Mouse (Mus musculus) spleen, postnatal 4 days (tissue): ENCODE measurements around the gene Mpzl2.

Source experiments
- DNase-seq, 2 experiments: peaks; one replicate each; pipeline ENCODE4 v3.0.0; 2022; ENCODE audit warnings: low spot score in 2 of 2

Gene Mpzl2

DNA sequence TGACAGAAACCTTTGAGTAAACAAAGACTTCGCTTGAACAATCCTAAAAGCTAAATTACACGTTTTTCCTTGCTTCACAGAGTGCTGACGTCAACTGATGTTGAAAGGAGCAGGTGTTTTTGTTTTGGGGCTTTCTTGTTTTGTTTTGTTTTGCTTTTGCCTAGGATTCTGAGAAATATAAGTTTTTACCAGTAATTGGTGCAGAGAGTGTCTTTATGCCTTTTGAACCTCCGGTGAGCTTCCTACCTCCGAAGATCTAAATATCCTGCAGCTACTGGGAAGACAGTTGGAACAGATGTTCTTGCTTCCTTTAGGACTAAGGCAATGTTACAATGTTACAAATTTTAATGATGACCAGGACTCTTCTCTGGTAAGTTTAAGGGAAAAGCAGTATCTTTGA is at the start of gene Mpzl2:
Gene Mpzl2, plus strand, starts transcription at position 301 of the 400 bp plus-strand sequence.
- DNase-seq: no peak

DNA sequence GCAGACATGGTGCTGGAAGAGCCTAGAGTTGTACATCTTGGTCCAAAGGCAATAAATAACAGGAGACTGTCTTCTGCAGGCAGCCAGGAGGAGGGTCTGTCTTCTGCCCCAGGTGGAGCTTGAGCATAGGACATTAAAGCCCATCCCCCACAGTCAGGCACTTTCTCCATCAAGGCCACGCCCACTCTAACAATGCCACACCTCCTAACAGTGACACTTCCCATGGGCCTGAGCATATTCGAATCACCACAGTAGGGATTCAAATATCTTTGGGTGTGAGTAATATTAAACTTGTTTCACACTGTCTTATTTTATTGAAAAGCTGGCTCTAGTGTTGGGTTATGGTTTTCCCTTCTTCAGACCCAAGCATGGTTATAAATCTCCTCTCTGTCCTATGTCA is 47.8 kb upstream of the Mpzl2 start:
- no peak for DNase-seq

DNA sequence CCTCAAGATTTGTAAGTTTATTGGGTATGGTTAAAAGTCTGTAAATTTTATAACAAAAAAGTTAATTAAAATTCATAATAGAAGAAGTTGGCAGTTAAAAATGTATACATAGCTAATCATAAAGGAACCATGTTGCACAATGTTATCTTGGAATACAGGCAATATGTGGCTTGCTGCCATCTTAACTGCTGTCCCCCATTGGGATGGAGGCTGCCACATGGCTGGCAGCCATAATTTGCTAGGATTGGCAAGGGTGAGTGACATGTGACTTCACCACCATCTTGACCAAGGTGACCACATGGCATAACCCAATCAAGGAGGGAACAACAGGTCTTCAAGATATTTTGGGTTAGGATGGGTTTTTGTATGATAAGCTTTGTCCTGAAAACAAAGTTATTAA is 47.3 kb upstream of the Mpzl2 start:
- DNase-seq: no peak

DNA sequence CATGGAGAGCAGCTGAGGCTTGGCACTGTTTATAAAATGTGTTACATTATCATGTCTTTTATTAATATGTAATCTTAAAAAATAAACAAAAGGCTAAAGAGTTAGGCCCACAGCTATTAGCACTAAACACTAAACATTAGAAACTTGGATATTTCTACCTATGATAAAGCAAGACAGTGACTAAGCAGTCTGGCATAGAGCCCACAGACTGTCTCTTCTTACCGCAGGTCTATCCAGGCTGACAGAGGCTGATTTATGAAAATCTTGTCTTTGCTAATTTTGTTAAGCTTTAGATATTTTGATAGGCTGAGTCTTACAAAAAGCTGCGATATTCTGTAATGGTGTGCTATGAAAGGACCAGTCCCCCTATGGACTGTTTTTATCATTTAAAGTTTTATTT is 46.3 kb upstream of the Mpzl2 start:
- no peak for DNase-seq

DNA sequence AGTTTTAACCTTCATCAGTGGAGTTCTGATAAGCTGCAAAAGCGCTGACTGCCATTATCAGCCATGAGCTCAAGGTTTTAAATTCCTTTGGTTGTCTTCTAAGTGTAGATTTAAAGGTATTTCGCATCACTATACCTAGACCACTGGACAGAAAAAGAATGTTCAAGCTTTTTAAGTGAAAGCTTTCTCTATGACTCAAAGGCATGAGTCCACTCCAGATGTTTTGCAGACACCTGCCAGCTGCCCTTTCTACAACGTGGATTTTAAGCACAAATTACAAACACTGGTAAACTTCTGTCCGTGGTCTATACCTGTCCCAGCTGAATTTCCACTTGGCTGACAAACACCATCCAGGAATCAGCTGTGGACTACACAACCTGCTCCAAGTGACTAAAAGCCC is 44.6 kb upstream of the Mpzl2 start:
- no peak for DNase-seq

DNA sequence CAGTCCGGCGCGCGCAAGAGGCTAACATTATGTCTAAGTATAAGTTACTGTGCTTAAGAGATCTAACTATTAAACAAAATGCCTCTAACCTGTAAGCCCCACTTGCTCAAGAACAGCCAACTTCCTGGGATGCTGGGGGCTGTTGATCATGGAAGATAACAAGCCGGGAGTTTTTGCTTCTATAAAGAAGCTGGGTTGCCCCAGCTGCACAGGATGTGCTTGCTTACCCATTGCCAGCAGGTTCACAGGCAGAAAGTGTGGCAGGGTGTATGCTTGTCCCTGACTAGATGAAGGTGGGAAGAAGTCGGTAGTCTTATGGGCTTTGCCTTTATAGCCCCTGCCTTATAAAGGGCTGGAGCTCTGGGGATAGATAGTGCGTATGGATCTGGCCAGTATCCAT is 43.0 kb upstream of the Mpzl2 start:
- no peak for DNase-seq

DNA sequence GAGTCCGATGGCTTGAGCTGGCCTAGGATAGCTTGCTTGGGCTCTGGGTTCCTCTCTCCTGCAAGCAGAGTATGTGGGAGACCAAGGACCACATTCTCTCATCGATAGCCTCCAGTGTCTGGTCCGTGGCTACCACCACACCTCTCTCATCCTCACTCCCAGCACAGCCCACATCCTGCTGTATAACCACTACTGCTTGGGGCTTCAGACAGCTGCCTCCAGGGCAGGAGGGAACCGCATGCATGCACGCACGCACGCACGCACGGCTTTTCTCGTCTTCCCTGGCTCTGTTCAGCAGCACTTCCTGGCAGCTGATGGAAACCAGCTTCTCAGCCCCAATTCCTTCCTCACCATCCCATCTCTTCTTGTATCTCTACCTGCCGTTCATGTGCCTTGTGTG is 41.5 kb upstream of the Mpzl2 start:
- DNase-seq: no peak

DNA sequence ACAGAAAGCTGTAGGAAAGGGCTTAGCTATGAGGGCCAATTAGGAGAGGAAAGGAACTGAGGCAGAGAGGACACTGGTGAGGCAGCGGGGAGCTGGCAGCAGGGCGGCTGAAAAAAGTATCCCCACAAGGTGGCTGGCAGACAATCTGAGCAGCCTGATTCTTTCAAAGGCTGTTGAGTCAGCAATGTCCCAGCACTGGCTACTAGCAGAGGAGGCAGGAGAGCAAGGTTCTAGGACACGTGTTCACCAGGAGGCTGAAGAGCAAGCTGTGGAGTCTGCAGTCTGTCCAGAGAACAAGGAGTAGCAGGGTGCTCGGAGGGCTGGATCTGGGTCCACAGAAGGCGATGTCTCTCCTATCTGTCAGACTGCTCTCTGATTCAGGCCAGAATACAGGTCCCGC is 40.4 kb upstream of the Mpzl2 start:
- no peak for DNase-seq

DNA sequence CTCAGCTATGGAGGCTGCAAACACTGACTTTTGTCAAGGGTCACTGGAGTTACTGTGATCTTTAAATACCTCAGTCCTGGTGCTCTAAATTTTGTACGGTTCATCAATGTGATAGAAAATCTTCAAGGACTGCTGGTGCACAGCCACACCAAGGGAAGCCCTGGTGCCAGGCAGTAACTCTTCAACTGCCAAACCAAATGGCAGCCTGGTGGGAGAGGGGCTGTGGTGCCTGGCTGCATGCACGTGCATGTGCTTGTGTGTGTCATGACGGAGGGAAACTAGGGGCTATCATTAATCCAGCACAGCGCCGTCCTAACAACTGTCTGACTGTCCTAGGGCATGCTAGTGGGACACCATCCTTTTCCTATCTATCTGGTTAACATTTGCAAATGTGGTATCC is 39.8 kb upstream of the Mpzl2 start:
- DNase-seq: no peak

DNA sequence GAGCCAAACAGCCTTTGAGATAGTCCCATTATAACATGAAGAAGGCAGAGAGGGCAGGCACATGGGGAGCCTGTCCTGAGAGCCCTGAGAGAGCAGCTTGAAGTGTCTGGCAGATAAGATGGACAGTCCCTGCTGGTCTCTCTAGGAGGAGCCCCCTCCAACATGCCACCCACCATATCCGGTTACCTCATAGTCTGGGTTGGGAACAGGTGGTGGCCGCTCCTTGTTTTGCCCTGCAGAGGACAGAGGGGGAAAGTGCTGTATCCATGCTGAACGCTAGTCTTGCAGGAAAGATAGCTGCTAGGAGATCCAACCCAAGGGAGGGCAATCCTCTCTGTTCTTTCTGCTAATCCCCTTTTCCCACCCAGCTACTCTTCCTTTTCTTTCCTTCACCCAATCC is 39.4 kb upstream of the Mpzl2 start:
- DNase-seq: no peak

DNA sequence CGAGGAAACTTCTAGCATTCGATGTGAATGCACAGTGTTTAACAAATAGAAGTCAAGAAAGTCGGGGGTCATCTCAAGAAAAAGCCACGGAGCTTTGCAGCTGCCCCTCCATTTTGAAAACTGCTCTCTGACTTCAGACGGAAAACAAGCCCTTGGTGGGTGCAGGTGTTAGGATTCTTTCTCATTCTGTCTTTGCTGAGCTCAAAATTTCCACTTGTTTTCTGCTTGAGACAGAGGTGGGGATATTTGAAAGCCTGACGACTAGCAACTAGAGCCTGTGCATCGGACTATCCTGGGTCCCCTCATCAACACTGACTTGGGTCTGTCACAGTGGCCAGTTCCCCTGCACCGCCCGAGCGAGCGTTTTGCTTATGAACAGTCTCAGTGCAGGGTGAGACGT is 32.2 kb upstream of the Mpzl2 start:
- no peak for DNase-seq

DNA sequence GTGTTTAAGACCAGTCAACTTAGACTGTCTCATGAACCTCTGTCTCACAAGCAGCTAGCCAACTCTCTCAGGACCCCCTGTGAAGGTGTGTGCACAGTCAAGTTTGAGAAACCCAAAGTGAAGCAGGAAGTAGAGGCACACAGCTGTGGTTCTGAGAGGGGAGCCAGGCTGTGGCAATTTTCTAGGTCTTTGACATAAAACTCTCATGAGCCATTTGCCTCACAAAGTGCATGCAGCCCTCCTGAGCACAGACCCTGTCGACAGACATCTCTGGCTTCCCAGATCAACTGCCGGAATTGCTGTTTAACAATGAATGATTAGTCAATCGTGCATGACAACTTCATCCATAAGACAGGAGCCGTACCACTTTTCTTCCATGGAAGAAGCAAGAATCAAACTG is 31.3 kb upstream of the Mpzl2 start:
- DNase-seq: no peak

DNA sequence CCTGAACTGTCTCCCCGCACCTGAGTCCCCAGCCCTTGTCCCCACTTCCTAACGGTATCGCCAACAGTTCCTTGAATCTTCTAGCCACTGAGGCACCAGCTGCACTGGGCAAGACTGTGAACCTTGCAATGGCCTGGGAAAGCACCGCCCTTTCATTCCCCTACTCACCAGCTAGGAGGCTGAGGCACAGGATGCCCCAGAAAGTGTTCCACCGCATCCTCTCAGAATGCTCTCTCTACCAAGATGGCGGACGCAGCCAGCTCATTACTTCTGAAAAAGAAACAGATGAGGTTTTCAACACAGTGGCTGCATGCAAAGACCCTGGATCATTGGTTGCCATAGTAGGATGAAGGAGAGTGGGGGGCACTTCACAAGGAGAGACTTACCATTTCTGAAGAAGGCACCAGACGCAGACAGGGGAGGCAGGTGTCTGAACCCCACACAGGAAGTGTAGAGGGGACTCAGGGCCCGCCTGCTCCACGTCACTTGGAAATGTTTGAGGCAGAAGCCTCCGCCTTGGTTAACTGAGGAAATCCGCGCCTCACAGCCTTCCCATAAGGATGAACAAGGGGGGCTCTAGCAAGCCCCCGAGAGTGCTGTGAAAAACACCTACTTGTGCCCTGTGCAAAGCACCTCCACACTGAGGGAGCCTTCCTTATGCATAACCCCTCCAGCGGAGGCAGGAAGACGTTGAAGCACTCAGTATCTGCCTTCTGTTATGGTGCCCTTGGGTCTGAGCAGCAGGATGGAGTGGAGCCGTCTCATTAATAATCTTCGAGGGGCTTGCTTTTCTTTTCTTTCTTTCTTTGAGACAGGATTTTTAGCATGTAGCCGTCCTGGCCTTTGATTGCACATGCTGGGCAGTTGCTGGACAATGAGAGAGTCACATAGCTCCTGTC is 30.2 kb upstream of the Mpzl2 start, which contains the start of gene Cd3e:
Gene Cd3e, minus strand, starts transcription at position 448 of the 899 bp plus-strand sequence.
- DNase-seq: no peak

DNA sequence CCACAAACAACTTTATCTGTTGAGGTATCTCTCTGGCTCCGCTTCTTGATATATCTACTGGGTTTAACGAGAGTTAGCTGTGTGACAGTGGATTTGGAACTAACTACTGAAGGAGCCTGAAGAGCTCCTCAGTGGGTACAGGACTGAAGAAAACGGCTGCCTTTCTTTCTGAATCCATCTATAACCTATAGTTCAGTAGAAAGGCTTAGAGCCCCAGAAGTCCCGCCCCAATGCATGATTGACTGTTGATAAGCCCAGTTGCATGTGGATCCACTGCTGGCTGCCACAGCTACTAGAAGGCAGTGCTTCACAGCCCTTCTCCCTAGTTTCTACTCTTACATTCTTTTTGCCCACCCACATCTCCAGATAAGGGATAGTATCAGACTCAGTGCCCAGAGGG is 29.1 kb upstream of the Mpzl2 start:
- DNase-seq: no peak

DNA sequence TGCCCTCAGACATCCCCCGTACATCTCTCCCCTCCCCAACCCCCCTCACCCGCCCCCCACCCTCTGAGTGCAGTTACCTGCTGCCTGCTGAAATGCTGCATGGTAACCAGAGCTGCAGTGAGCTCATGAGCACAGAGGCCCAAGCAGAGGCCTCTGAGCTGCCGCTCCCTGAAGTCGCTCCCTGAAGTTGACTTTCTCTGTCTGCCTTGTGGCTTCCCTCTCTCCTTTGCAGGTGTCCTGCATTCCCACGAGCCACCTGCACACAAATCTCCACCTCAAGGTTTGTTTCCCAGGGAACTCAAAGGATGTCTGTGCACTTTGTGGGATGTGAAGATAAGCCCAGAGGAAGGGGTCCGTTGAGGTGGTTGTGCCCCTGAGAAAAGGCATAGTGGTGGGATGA is 28.3 kb upstream of the Mpzl2 start:
- no peak for DNase-seq

DNA sequence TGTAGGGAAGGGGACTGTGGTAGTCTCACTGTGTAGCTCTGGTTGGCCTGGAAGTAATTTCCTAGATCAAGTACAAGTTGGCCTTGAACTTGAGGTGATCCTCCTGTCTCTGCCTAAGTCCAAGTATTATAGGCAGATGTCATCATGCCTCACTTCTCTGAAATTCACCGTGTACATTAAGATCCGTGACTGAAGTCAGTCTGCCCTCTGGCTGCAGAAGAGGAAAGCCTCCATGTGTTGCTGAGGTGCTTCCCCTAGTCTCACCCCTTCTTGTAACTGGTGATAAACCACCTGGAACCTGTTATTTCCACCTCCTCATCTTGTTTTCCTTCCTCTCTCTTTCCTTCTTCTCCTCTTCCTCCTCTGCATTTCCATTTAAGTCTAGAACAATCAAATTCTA is 24.7 kb upstream of the Mpzl2 start:
- no peak for DNase-seq

DNA sequence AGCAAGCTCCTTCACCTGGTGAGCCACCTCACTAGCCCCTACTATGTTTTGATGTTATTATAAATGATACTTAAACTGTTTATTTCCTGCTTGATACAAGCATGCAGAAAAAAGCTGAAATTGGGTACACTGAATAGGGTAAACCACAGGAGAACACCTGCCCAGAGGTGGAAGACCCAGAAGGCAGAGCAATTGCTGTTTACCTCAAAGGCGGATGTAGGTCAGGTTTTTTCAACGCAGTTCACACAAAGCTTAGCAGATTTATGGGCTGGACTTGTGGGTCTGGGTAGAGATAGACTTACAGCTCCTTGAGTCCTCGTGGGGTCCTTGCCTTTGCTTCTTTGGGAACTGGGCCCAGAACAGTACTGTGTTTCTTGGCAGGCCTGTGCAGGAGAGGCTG is 23.8 kb upstream of the Mpzl2 start:
- DNase-seq: no peak

DNA sequence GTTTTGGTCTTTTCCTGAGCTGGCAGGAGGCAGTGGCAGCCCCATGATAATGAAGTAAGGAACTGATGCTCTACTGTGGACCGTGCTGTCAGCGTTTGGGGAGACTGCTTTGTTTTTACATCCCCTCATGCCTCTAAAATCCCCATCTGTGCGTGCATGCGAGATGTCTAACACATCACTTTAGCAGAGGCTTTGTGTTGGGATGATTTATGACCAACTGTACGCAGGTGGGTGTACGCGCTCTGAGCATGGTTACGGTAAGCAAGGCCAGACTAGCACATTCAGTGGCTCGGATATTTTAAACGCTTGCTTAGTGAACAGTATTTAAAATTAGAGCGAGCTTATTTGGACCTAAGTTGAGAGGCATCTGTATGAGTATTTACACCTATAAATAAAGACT is 21.6 kb upstream of the Mpzl2 start:
- DNase-seq: no peak

DNA sequence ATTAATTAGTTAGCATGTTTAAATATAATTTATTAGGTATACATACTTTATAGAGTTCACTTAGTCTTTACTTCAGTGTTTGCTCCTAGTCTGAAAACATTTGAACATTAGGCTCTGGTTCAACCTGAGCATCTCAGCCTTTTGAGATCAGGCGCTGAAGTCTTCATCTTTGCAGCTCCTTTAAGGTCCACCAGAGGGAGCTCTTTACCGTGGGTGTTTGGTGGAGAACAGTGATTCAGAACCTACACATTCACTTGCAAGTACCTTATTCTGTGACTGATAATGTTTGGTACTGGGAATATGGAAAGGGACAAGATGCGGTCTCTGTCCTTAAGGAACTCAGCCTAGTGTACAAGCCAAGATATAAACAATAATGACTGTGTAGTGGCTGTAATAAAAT is 16.8 kb upstream of the Mpzl2 start:
- DNase-seq: peak in 1 of 2 experiments; percentile 47

DNA sequence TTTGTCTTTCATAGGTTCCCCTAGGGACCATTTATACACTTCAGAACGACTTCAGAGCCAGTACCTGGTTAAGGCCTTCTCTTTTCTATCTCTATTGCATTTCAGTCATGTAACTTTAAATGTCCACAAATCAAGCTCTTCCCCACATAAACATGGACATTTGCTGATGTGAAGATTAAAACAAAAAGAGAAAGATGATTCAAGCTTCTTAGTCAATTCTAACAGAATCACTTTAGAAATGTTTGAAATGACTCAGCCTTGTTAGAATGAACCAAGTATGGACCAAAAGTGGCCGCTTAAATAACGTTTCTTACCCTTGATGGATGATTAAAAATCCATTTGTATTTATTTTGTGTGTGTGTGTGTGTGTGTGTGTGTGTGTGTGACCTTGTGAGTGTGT is 16.0 kb upstream of the Mpzl2 start:
- DNase-seq: no peak

DNA sequence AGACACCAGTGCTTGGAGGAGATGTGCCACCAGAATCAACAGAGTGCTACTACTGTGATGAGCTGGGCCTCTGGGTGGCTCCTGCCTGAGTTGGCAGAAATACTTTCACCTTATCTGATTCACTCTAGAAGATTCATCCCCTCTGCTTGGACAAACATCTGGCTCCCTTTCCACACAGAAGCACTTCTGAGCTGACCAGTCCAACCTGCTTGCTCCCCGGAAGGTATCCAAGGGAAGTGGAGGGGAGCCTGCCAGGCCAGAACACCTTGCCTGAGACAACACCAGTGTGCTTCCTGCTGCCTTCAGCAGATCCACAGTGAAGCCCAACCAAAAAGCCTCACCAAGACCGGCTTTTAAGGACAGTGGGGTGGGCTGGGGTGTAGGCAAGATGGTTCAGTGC is 15.4 kb upstream of the Mpzl2 start:
- DNase-seq: no peak

DNA sequence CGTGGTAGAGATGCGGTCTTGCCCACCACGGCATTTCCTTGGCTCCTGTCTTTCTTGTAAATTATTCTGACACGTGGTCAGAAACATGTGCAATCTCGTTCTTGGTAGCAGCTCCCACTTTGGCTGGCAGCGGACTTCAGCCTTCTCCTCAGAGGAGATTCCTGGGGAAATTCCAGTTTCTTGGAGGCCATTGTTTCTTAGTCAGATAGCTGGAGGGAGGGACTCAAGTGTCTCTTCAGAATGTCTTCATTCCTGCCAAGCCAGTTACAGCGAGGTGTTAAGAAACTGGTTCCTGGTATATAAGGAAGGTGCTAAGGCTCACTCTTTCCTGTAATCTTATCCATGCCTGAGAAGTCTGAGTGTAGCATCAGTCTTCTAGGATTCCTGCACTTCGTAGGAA is 12.2 kb upstream of the Mpzl2 start:
- no peak for DNase-seq

DNA sequence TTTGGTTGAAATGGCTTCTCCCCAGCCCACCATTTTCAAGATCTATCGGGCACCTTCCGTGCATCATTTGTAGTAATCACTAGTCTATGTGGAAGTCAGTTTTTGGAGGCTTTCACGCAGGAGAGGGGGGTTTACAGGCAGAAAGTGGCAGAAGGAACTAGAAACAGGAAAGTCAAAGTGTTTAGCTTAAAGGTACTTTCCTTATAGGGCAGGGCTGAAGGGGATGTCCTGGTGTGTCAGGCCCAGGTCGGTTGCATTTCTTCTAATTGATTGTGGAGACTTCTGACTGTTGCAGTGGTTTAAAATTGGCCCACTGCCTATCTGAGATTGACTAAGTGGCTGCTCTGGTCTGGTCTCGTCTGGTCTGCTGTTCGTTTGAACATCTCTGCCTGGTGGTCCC is 9.3 kb upstream of the Mpzl2 start:
- DNase-seq: no peak

DNA sequence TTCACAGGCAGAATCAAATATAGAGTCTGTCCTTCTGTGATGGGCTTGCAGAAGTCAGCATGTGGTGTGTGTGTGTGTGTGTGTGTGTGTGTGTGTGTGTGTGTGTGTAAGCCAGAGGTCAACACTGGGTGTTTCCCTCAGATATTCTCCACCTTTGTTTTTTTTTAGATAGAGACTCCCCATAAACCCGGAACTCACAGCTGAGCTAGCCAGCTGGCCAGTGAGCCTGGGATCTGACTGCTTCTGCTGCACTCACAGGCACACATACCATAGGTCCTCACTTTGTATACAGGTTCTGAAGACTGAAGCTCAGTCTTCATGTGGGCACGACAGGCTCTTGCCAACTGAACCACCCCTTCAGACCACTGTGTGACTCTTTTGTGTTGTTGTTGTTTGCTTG is 7.3 kb upstream of the Mpzl2 start:
- DNase-seq: no peak
